Mouse (Mus musculus) heart, postnatal 0 days (tissue): ENCODE data around the gene S100a14.

Source experiments
- CTCF ChIP-seq: IDR thresholded peaks from 2 replicates; pipeline ENCODE4 v1.5.1; 2016; ENCODE audit warnings: antibody characterized with exemption, control low read depth, low read depth
- EP300 ChIP-seq: IDR thresholded peaks from 2 replicates; pipeline ENCODE4 v1.6.1; 2016; ENCODE audit warnings: antibody characterized with exemption, low read depth

GRCm38 (mm10) chr3:90508287-90508949 lies 18.2 kb upstream of the S100a14 start:
- TF ChIP-seq CTCF (no peak), EP300 (no peak)
